Mouse (Mus musculus): ENCODE results near the gene Notum. TPM values are rescaled to one million over a fixed set of nuclear protein-coding genes. Genes with fewer than 3 reads are reported as not detected.
"Not testable (repeated sequence)": the region's sequence is repeated elsewhere in the genome, so short reads cannot be mapped to it uniquely, and the experiment has no call there.

The Notum gene
- polyA plus RNA-seq, 1 experiment from 2014 or later: 1.4 TPM

DNA sequence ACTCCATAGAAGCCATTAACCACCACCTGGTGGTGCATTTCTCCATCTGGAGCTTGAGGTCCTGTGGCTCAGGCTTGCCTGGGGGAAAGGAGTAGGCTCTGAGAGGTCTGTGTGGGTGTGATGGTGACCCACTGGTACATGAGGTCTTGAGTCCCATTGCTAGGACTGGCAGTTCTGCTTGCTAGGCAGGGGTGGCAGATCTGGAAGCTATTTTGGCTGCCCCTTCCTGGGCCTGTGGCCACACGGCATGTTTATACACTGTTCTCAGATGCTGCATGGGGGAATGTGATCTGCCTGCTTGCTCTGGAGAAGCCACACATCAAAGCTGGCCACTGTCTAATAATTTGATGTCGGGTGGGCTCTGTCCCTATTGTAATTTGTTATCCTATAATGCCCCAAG, 23.1 kb upstream of the Notum start:
- H3K9ac ChIP-seq (ENCODE audit: low read length): no peak overlapping the region
- no peaks in the 10 kb centered on the region for H3K4me1 ChIP-seq (ENCODE audit: control insufficient read depth, insufficient read depth, low read length)
- peaks cover under 1% of the 10 kb centered on the region for H3K36me3 ChIP-seq (ENCODE audit: control insufficient read depth, insufficient read depth, low read length)
- 88% methylated on average over 2 of the region's 2 CpGs for WGBS
- no peak overlapping the region for H3K27ac ChIP-seq (ENCODE audit: low read depth, low read length)
- H3K9me3 ChIP-seq (ENCODE audit: control insufficient read depth, low read length): no peaks in the 10 kb centered on the region
- H3K4me3 ChIP-seq (ENCODE audit: low read depth, low read length): no peak overlapping the region
- no peaks in the 10 kb centered on the region for H3K27me3 ChIP-seq (ENCODE audit: control insufficient read depth, insufficient read depth, low read length)
- H3K4me2 ChIP-seq: no peak overlapping the region
- DNase-seq (ENCODE audit: low spot score, missing footprints) (no peak), ATAC-seq (ENCODE audit: low FRiP score) (no peak)

DNA sequence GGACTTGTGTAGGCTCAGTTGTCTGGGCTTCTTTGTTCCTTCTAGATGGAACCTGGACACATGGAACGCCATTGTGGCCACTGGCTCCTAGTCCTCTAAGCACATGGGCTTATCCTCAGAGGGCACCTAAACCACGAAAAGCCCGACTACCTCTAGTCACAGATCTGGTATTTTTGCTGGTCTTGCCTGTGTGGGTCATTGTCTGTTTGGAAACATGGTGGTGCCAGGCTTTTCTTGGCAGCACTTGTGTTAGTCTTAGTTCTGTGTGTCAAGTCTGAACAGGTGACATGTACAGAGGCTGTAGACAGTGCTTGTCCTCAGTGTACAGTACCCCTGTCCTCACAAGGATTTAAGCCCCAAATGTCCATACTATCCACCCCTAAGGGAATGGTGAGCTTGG, 22.6 kb upstream of the Notum start:
- DNase-seq (ENCODE audit: low spot score, missing footprints) (no peak), ATAC-seq (ENCODE audit: low FRiP score) (no peak)
- Histone ChIP-seq H3K27me3 (ENCODE audit: control insufficient read depth, insufficient read depth, low read length) (no peaks in the 10 kb centered on the region), H3K9ac (ENCODE audit: low read length) (no peak overlapping the region), H3K4me2 (no peak overlapping the region), H3K4me1 (ENCODE audit: control insufficient read depth, insufficient read depth, low read length) (no peaks in the 10 kb centered on the region), H3K27ac (ENCODE audit: low read depth, low read length) (no peak overlapping the region), H3K36me3 (ENCODE audit: control insufficient read depth, insufficient read depth, low read length) (no peaks in the 10 kb centered on the region; the same call in 1 of the 2 replicates), H3K4me3 (ENCODE audit: low read depth, low read length) (no peak overlapping the region), H3K9me3 (ENCODE audit: control insufficient read depth, low read length) (no peaks in the 10 kb centered on the region)
- WGBS: 90% methylated on average over 3 of the region's 3 CpGs

GRCm38 (mm10) chr11:120682683-120683082, 21.7 kb upstream of the Notum start:
- no peak overlapping the region for H3K9ac ChIP-seq (ENCODE audit: low read length)
- H3K36me3 ChIP-seq (ENCODE audit: control insufficient read depth, insufficient read depth, low read length): peaks cover 5% of the 10 kb centered on the region; the same call in 1 of the 2 replicates
- H3K4me3 ChIP-seq (ENCODE audit: low read depth, low read length): no peak overlapping the region
- ATAC-seq (ENCODE audit: low FRiP score) (no peak), DNase-seq (ENCODE audit: low spot score, missing footprints) (no peak)
- no peaks in the 10 kb centered on the region for H3K27me3 ChIP-seq (ENCODE audit: control insufficient read depth, insufficient read depth, low read length)
- WGBS: 92% methylated on average over 5 of the region's 5 CpGs
- no peaks in the 10 kb centered on the region for H3K4me1 ChIP-seq (ENCODE audit: control insufficient read depth, insufficient read depth, low read length)
- no peaks in the 10 kb centered on the region for H3K9me3 ChIP-seq (ENCODE audit: control insufficient read depth, low read length)
- no peak overlapping the region for H3K27ac ChIP-seq (ENCODE audit: low read depth, low read length)
- no peak overlapping the region for H3K4me2 ChIP-seq

- Histone ChIP-seq H3K4me2 (no peak overlapping the region), H3K4me1 (ENCODE audit: control insufficient read depth, insufficient read depth, low read length) (no peaks in the 10 kb centered on the region), H3K9ac (ENCODE audit: low read length) (no peak overlapping the region), H3K27me3 (ENCODE audit: control insufficient read depth, insufficient read depth, low read length) (no peaks in the 10 kb centered on the region), H3K27ac (ENCODE audit: low read depth, low read length) (no peak overlapping the region), H3K9me3 (ENCODE audit: control insufficient read depth, low read length) (no peaks in the 10 kb centered on the region), H3K4me3 (ENCODE audit: low read depth, low read length) (no peak overlapping the region), H3K36me3 (ENCODE audit: control insufficient read depth, insufficient read depth, low read length) (0 out of 2 replicates have a peak, but pooled peaks cover 6% of the 10 kb centered on the region)
- DNase-seq (ENCODE audit: low spot score, missing footprints): no peak
- ATAC-seq (ENCODE audit: low FRiP score): no peak
- 82% methylated on average over 3 of the region's 3 CpGs for WGBS
These were observed 18.9 kb upstream of the Notum start for GRCm38 (mm10) chr11:120679909-120680308.

DNA sequence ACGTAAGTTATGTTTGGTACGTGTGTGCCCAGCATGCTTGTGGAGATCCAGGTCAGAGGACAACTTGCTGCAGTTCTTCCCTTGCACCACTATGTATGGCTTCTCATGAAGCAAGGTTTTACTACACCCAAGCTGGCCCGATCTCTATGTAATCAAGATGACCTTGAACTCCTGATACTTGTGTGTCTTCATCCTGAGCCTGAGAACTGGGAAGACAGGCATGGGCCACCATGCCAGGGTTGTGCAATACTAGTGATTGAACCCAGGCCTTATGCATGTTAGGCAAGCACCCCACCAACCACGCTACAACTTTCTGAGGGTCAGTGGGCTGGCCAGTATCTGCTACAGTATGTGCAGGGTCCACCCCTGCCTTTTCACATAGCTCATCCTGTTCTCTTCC, 16.0 kb upstream of the Notum start:
- ATAC-seq (ENCODE audit: low FRiP score) (no peak), DNase-seq (ENCODE audit: low spot score, missing footprints) (no peak)
- H3K4me2 ChIP-seq: no peak overlapping the region
- no peaks in the 10 kb centered on the region for H3K9me3 ChIP-seq (ENCODE audit: control insufficient read depth, low read length)
- no peak overlapping the region for H3K4me3 ChIP-seq (ENCODE audit: low read depth, low read length)
- H3K36me3 ChIP-seq (ENCODE audit: control insufficient read depth, insufficient read depth, low read length): 0 out of 2 replicates have a peak, but pooled peaks cover 6% of the 10 kb centered on the region
- H3K9ac ChIP-seq (ENCODE audit: low read length): no peak overlapping the region
- peaks cover 7% of the 10 kb centered on the region; the same call in 1 of the 2 replicates for H3K4me1 ChIP-seq (ENCODE audit: control insufficient read depth, insufficient read depth, low read length)
- WGBS: 95% methylated on average over 4 of the region's 4 CpGs
- H3K27ac ChIP-seq (ENCODE audit: low read depth, low read length): no peak overlapping the region
- no peaks in the 10 kb centered on the region for H3K27me3 ChIP-seq (ENCODE audit: control insufficient read depth, insufficient read depth, low read length)

DNA sequence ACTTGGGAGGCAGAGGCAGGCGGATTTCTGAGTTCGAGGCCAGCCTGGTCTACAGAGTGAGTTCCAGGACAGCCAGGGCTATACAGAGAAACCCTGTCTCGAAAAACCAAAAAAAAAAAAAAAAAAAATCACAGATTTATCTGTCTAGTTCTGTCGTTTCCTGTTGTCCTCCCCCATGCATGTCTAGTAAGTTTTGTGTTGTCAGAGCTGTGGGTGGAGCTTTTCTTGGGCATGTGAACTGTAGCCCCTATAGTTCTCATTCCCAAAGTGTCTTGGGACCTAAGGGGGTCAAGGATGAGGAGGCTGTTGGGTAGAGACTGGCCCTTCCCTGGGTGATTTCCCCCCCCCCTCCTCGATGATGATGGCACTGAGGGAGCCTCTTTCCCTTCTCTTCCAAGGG, 14.9 kb upstream of the Notum start:
- ATAC-seq (ENCODE audit: low FRiP score); DNase-seq (ENCODE audit: low spot score, missing footprints); H3K4me2 ChIP-seq; H3K9ac ChIP-seq (ENCODE audit: low read length); H3K9me3 ChIP-seq (ENCODE audit: control insufficient read depth, low read length); H3K36me3 ChIP-seq (ENCODE audit: control insufficient read depth, insufficient read depth, low read length); H3K27me3 ChIP-seq (ENCODE audit: control insufficient read depth, insufficient read depth, low read length); H3K27ac ChIP-seq (ENCODE audit: low read depth, low read length); H3K4me3 ChIP-seq (ENCODE audit: low read depth, low read length); H3K4me1 ChIP-seq (ENCODE audit: control insufficient read depth, insufficient read depth, low read length): not testable (repeated sequence)
- 89% methylated on average over 5 of the region's 5 CpGs for WGBS

DNA sequence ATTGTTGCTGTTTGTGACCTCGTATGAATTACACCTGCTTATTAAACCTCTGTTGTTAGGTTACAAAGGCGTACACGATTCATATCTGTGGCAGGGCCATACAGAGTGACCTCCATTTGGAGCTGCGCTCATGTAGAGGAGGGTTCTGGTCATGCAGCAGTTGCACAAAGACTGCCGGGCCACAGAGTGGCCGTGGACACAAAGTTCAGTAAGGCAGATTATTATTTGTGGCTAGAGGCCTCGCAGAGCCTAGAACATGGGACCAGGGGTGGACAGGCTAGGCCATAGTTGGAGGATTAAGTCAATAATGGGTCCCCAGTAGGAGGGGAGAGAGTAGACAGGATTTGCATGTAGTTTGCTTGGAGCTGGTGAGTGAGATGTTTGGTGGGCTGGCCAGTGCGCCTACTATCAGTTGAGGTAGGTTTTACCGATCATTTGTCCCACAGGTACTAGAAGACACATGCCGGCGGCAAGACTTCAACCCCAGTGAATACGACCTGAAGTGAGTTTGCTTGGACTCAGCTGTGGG, 12.7 kb upstream of the Notum start:
- Histone ChIP-seq H3K9ac (ENCODE audit: low read length) (peak overlapping the region; percentile 89), H3K4me1 (ENCODE audit: control insufficient read depth, insufficient read depth, low read length) (peaks cover 7% of the 10 kb centered on the region; the same call in 1 of the 2 replicates), H3K4me2 (peak overlapping the region; percentile 82), H3K27ac (ENCODE audit: low read depth, low read length) (peak overlapping the region; percentile 44), H3K4me3 (ENCODE audit: low read depth, low read length) (peak overlapping the region; percentile 69), H3K27me3 (ENCODE audit: control insufficient read depth, insufficient read depth, low read length) (no peaks in the 10 kb centered on the region), H3K36me3 (ENCODE audit: control insufficient read depth, insufficient read depth, low read length) (0 out of 2 replicates have a peak, but pooled peaks cover 6% of the 10 kb centered on the region), H3K9me3 (ENCODE audit: control insufficient read depth, low read length) (no peaks in the 10 kb centered on the region)
- DNase-seq (ENCODE audit: low spot score, missing footprints) (no peak), ATAC-seq (ENCODE audit: low FRiP score) (peak; percentile 48; the same call in 1 of the 2 replicates)
- WGBS: 39% methylated on average over 12 of the region's 12 CpGs

- Histone ChIP-seq H3K36me3 (ENCODE audit: control insufficient read depth, insufficient read depth, low read length) (0 out of 2 replicates have a peak, but pooled peaks cover 4% of the 10 kb centered on the region), H3K27me3 (ENCODE audit: control insufficient read depth, insufficient read depth, low read length) (no peaks in the 10 kb centered on the region), H3K4me2 (peak within 1 kb of the TSS; percentile 82), H3K4me3 (ENCODE audit: low read depth, low read length) (peak within 1 kb of the TSS; percentile 69), H3K27ac (ENCODE audit: low read depth, low read length) (peak within 1 kb of the TSS; percentile 82), H3K4me1 (ENCODE audit: control insufficient read depth, insufficient read depth, low read length) (peaks cover 7% of the 10 kb centered on the region; the same call in 1 of the 2 replicates), H3K9me3 (ENCODE audit: control insufficient read depth, low read length) (no peaks in the 10 kb centered on the region), H3K9ac (ENCODE audit: low read length) (peak within 1 kb of the TSS; percentile 89)
- WGBS: 1% methylated on average over 74 of the region's 83 CpGs
- peak; percentile 100 for DNase-seq (ENCODE audit: low spot score, missing footprints)
- ATAC-seq (ENCODE audit: low FRiP score): peak; percentile 96
These were observed 12.0 kb upstream of the Notum start, which contains the start of gene Aspscr1 for GRCm38 (mm10) chr11:120672687-120673593. Aspscr1 (plus strand) TSS chr11:120672973.

- DNase-seq (ENCODE audit: low spot score, missing footprints) (no peak), ATAC-seq (ENCODE audit: low FRiP score) (no peak)
- Histone ChIP-seq H3K36me3 (ENCODE audit: control insufficient read depth, insufficient read depth, low read length) (no peaks in the 10 kb centered on the region), H3K4me2 (no peak overlapping the region), H3K4me1 (ENCODE audit: control insufficient read depth, insufficient read depth, low read length) (no peaks in the 10 kb centered on the region), H3K9ac (ENCODE audit: low read length) (no peak overlapping the region), H3K27ac (ENCODE audit: low read depth, low read length) (no peak overlapping the region), H3K9me3 (ENCODE audit: control insufficient read depth, low read length) (no peaks in the 10 kb centered on the region), H3K4me3 (ENCODE audit: low read depth, low read length) (no peak overlapping the region), H3K27me3 (ENCODE audit: control insufficient read depth, insufficient read depth, low read length) (peaks cover 20% of the 10 kb centered on the region)
- 9% methylated on average over 3 of the region's 3 CpGs for WGBS
These were observed 5.6 kb upstream of the Notum start for GRCm38 (mm10) chr11:120666617-120667016.
